Mouse (Mus musculus): ENCODE data around the gene Nsd1.

- TF ChIP-seq CTCF (IDR thresholded peaks at IDR 0.05; ENCODE audit: borderline replicate concordance, control insufficient read depth, extremely low read depth, insufficient read depth, low read length, poor library complexity) (no peak), POLR2A (IDR thresholded peaks at IDR 0.05; ENCODE audit: control insufficient read depth, extremely low read depth, insufficient read depth, low read length, poor library complexity) (no peak)
These were observed 67.6 kb downstream of the Nsd1 start for GRCm38 (mm10) chr13:55277203-55277602.
